Mouse (Mus musculus): ENCODE measurements around the gene Psmd9. TPM values are rescaled to one million over a fixed set of nuclear protein-coding genes. Genes with fewer than 3 reads are reported as not detected.

Gene Psmd9
- total RNA-seq, 2 experiments from 2014 or later, result 13.3 to 16.9 TPM

DNA sequence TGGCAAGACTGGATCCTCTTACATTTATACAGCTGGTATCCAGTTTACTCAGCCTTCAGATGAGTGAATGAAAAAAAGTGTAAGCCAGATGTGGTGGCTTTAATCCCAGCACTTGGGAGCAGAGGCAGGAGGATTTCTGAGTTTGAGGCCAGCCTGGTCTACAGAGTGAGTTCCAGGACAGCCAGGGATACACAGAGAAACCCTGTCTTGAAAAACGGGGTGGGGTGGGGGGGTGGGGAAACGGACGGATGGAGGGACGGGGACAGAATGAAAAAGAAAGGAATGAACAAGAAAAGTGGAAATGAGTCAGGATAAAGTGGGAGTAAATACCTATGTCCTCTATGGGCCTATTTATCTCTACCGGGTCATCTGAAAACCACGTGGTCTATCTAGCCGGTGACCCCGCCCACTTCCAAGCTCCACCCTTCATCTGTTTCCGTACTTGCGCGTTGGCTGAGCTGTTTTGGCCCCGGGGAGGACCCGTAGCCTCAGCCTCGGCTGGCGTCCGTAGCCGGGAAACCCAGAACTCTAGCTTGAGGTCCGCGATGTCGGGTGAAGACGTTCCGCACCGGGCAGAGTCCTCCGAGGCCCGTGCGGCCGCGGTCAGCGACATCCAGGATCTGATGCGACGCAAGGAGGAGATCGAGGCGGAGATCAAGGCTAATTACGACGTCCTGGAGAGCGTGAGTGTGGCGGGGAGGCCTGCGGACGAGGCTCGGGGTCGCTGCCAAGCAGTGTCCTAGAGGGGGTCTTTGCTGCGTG, 58.7 kb downstream of the Psmd9 start:
- H3K4me3 ChIP-seq, result peak overlapping the region; percentile 76
- peak overlapping the region; percentile 85 for H3K27ac ChIP-seq
- peak; percentile 97 for DNase-seq
- intact Hi-C loops (cut with DNase I), result no loop called here
- no peak for TF ChIP-seq CTCF (IDR thresholded peaks at IDR 0.05)

DNA sequence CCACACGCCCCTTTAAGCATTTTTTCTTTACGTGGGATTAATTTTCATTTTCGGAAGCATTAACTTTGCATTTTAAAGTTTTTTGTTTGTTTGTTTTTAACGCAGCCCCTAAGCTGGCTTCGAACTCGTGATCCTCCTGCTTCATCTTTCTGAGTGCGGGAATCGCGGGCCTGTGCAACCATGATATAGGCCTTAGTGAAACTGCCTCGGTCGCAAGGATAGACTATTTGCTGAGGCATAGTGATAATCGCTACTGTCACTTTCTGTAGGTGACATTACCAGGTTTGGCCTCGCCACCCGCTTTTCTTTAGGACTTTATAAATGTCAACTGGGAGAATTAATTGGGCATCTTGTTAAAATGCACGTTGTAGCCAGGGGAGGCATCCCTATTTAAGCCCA, 59.3 kb downstream of the Psmd9 start:
- Histone ChIP-seq H3K4me3 (peak overlapping the region; percentile 76), H3K27ac (peak overlapping the region; percentile 85)
- DNase-seq, result no peak
- TF ChIP-seq CTCF (IDR thresholded peaks at IDR 0.05), result no peak
- intact Hi-C loops (cut with DNase I), result no loop called here

DNA sequence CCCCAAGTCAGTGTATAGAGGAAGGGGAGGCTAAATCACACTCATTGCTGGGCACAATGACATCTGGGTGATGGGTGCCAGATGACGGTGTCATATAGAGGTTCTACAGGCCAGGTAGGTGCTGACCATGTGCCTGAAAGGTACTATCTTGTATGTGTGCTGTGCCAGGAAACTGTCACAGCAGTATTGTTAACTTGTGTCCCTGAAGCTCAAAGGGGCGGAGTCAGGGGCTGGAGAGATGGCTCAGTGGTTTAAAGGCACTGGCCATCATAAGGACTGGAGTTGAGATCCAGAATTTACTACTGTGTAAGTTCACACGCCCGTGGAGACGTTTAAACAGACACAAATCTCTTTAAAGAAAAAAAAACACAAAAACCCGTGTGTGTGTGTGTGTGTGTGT, 60.1 kb downstream of the Psmd9 start:
- no peak for DNase-seq
- no peak for TF ChIP-seq CTCF (IDR thresholded peaks at IDR 0.05)
- H3K4me3 ChIP-seq, result peak overlapping the region; percentile 76
- intact Hi-C loops (cut with DNase I), result no loop called here
- no peak overlapping the region for H3K27ac ChIP-seq

DNA sequence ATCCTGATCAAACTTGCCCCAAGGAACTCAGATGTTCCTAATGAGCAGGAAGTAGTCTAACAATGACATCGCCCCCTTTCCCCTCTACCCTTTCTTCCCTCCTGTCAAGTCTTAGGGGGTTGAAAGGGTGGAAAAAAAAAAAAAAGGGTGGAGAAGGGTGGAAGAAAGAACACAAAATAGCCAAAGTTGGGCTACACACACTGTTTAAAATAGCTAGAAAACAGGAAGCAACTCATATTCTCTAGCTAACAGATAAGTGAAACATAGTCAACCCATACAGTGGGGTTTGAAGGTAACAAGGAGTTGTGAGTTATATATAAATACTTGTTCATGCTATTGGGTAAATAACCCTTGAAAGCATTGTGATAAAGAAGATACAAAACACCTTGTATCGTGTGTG, 63.0 kb downstream of the Psmd9 start:
- DNase-seq, result no peak
- TF ChIP-seq CTCF (IDR thresholded peaks at IDR 0.05), result no peak
- intact Hi-C loops (cut with DNase I), result no loop called here
- H3K27ac ChIP-seq, result no peak overlapping the region
- no peak overlapping the region for H3K4me3 ChIP-seq

DNA sequence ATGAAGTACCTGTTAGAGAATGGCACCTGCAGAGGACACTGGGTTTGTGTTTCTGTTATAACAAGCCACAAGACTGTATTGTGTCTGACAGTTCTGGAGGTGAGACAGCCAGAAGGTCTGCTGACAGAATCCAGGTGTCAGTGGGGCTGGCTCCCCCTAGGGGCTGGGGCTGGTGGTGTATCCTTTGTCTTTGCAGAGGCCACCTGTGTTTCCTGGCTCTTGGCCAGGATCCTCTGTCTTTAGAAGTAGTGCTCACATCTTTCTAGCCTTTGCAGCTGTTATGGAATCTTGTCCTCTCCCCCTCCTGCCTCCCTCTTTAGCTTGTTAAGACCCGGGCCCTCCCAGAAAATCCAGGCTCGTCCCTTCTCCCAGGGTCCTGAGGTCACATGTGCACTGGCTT, 66.5 kb downstream of the Psmd9 start:
- intact Hi-C loops (cut with DNase I), result no loop called here
- TF ChIP-seq CTCF (IDR thresholded peaks at IDR 0.05), result peak; percentile 47
- peak; percentile 37 for DNase-seq
- H3K4me3 ChIP-seq, result no peak overlapping the region
- no peak overlapping the region for H3K27ac ChIP-seq

DNA sequence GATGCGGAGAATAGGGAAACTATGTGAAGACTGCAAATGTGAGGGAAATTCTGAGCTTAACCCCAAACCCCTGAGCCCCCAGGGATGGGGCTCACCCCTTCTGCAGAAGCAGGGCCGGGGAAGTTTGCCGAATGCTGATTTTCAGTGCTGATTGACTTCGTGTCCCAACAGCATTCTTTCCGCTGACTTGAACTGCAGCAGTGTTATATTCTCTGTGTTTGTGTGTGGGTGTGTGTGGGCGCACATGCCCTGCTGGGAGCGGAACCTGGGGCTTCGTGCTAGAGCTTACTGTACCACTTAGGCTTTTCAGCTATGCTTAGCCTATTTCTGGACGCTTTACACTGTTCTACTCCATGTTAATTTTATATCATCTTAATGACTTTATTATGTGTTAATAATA, 67.2 kb downstream of the Psmd9 start:
- H3K4me3 ChIP-seq, result no peak overlapping the region
- DNase-seq, result no peak
- TF ChIP-seq CTCF (IDR thresholded peaks at IDR 0.05), result no peak
- H3K27ac ChIP-seq, result no peak overlapping the region
- intact Hi-C loops (cut with DNase I), result no loop called here

DNA sequence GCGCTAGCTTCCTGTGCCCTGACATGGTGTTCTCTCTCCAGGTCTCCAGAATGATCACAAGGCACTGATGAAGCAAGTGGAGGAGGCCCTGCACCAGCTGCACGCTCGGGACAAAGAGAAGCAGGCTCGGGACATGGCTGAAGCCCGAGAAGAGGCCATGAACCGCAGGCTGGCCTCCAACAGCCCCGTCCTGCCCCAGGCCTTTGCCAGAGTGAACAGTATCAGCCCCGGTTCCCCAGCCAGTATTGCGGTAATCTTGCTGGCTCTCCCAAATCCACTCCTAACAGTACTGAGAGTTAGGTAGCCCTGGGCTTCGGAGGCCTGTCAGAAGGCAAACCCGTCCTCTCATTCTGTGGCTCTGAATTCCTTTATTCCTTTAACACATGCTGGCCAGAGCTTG, 70.3 kb downstream of the Psmd9 start:
- no peak overlapping the region for H3K4me3 ChIP-seq
- intact Hi-C loops (cut with DNase I), result no loop called here
- no peak for TF ChIP-seq CTCF (IDR thresholded peaks at IDR 0.05)
- peak; percentile 84 for DNase-seq
- peak overlapping the region; percentile 40 for H3K27ac ChIP-seq

DNA sequence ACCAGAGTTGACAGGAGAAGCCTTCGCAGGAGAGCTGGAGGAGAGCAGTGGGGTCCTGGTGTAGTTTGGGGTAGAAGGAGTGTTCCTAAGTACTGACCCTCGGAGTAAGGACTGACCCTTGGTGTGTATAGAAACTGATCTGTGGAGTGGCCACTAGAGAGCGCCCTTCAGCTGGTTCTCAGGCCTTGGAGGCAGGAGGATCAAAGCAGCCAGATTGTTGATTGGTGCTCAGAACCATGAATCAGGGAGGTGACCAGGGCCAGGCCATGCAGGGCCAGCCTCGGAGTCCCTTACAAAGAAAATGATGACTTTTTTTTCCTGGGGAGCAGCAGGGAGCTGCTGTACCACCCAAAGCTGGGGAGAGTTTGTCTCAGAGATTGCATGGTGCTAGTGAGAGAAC, 76.3 kb downstream of the Psmd9 start:
- peak; percentile 60 for DNase-seq
- no peak overlapping the region for H3K4me3 ChIP-seq
- intact Hi-C loops (cut with DNase I), result no loop called here

DNA sequence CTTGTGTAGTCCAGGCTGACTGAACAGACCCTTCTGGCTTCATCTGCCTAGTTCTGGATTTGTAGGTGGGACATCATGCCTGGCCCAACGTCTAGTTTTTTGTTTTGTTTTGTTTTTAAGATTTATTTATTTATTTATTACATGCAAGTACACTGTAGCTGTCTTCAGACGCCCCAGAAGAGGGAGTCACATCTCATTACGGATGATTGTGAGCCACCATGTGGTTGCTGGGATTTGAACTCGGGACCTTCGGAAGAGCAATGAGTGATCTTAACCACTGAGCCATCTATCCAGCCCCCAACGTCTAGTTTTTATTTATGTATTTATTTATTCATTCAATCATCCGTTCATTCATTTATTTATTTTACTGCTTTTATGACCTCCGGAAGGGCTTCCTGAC, 82.2 kb downstream of the Psmd9 start:
- no peak for DNase-seq
- intact Hi-C loops (cut with DNase I), result loop anchor here (10.0 kb wide), 1 partner anchor 193 kb away; no protein-coding TSS in a partner anchor
- no peak overlapping the region for H3K27ac ChIP-seq
- no peak for TF ChIP-seq CTCF (IDR thresholded peaks at IDR 0.05)
- H3K4me3 ChIP-seq, result no peak overlapping the region

More for the DNA sequence above, 76.3 kb downstream of the Psmd9 start:
- H3K27ac ChIP-seq, result no peak overlapping the region
- TF ChIP-seq CTCF (IDR thresholded peaks at IDR 0.05), result peak; percentile 75

DNA sequence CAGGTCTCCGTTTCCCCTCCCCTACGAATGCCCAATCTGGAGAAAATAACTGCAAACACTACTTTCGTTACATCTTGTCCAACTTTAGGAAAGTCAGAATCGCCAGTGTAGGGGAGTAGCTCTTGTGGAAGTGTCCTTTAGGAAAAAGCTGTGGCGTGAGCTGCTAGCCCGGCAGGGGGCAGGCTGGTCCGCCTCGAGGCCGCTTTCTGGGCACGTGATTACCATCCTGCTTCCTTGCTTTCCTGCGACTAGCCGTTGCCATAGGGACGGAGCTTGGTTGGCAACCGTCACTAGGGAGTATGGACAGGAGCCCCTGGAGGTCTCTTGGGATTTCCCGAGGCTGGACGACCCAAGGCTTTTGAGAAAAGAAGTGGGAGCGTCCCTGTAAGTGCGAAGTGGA, 82.6 kb downstream of the Psmd9 start, which contains the start of gene Wdr66:
Gene Wdr66 (plus strand): TSS at position 269 of the 400 bp plus-strand sequence.
- intact Hi-C loops (cut with DNase I), result loop anchor here (10.0 kb wide), 1 partner anchor 193 kb away; no protein-coding TSS in a partner anchor
- H3K27ac ChIP-seq, result no peak within 1 kb of the TSS
- TF ChIP-seq CTCF (IDR thresholded peaks at IDR 0.05), result peak; percentile 90
- H3K4me3 ChIP-seq, result peak within 1 kb of the TSS; percentile 57
- DNase-seq, result peak; percentile 86

DNA sequence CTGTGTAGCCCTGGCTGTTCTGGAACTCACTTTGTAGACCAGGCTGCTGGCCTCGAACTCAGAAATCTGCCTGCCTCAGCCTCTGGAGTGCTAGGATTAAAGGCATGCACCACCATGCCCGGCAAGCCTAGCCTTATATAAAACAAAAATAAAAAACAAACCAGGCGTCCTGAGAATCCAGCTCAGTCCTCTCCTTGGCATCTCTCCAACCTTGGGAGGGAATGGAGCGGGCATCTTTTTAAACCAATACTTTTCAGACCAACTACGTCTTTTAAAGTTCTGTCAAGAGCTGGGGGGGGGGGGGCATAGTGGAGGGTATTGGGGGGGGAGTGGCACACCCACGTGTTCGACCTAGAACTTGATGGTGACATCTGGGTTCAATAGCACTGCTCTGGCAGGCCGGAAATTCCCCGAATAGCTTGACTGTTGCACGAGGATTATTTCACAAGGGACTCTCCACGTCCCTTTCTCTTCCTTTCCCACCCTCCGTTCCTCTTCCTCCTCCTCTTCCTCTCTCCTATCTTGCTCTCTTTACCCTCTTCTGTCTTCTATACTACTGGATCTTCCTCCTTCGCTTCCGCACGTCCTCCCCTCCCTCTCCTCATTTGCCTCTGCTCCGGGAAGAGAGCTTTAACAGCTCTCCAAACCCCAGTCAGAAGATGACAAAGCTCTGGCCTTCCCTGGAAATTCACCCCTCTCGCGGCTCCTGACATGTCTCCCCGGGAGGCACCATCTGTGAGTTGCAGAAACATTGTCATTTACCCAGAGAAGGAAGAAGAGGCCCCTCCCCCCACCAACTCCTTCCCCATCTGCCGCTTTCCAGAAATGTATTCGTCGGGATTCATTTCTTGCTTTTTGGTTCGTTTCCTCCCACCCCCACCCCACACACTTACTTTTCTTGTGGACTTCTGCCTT, 87.9 kb downstream of the Psmd9 start:
- intact Hi-C loops (cut with DNase I), result loop anchor here (10.0 kb wide), 1 partner anchor 188 kb away; no protein-coding TSS in a partner anchor
- Histone ChIP-seq H3K4me3 (peak overlapping the region; percentile 50), H3K27ac (peak overlapping the region; percentile 68)
- no peak for DNase-seq
- TF ChIP-seq CTCF (IDR thresholded peaks at IDR 0.05), result no peak

DNA sequence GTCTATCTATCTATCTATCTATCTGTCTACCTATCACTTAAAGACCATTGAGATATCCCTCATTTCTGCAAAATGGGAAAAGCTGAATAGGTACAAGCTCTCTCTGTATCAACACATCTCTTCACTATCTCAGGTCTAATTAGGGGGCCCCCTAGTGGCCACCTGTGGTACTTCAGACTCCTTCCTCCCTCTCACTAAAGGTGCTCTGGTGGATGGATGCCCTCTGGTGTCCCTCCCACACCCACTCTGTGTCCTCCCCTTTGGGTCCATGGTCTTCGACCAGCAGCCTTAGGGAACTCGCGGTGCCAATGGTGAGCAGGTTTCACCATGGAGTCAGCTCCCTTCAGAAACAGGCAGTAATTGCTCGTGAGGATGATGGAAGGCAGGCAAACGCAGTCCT, 89.8 kb downstream of the Psmd9 start:
- Histone ChIP-seq H3K4me3 (no peak overlapping the region), H3K27ac (no peak overlapping the region)
- peak; percentile 86 for TF ChIP-seq CTCF (IDR thresholded peaks at IDR 0.05)
- peak; percentile 64 for DNase-seq
- intact Hi-C loops (cut with DNase I), result loop anchor here (10.0 kb wide), 1 partner anchor 186 kb away; no protein-coding TSS in a partner anchor

DNA sequence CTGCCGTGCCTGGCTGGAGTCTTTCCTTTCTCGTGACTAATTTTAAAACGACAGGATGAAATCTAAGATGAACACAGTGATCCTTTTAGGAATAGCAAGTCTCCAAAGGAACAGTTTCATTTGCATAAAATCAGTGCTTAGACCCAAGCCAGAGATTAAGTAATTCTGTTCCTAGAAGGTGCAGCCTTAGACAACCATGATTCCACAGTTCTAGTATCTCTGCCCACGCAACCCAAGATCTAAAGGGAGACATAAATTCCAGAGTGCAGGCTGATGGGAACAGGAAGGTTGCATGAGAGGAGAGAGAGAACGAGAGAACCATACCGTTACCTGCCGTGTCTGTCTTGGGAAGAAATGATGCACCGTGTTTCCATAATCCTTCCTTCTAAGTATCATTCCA, 91.5 kb downstream of the Psmd9 start:
- H3K4me3 ChIP-seq, result no peak overlapping the region
- intact Hi-C loops (cut with DNase I), result no loop called here
- no peak overlapping the region for H3K27ac ChIP-seq
- no peak for DNase-seq
- TF ChIP-seq CTCF (IDR thresholded peaks at IDR 0.05), result no peak
